Mouse (Mus musculus): Measurements from ENCODE around the gene Flot1.

- TF ChIP-seq POLR2A (IDR thresholded peaks at IDR 0.05; ENCODE audit: extremely low read depth, insufficient read depth, low read length) (no peak), CTCF (IDR thresholded peaks at IDR 0.05; ENCODE audit: extremely low read depth, insufficient read depth, low read length) (no peak)
These were observed 40.6 kb upstream of the Flot1 start for GRCm38 (mm10) chr17:35782398-35782797.
